Mouse (Mus musculus) liver, embryonic 14.5 days (tissue): ENCODE data around the gene Clasp1. TPM values are rescaled to one million over a fixed set of nuclear protein-coding genes. Genes with fewer than 3 reads are reported as not detected.

Experiments used
- ATAC-seq: fragments of 200-750 bp; cut with Nextera tagmentation; 2 replicates; pipeline ENCODE4 v1.8.0; 2017; ENCODE audit warnings: moderate number of reproducible peaks, mild to moderate bottlenecking, moderate library complexity; ENCODE audit not compliant: insufficient read depth
- DNase-seq, 3 experiments: peaks; one replicate each; pipeline ENCODE4 v3.0.0-alpha.2; 2012 to 2013; ENCODE audit warnings: low read depth in 3 of 3, low spot score in 3 of 3
- H3K27ac ChIP-seq: fragments of 300-500 bp; sonication (generic); 2 replicates; pipeline ENCODE4 v1.5.1; 2014; ENCODE audit warnings: moderate library complexity, mild to moderate bottlenecking, control low read depth, inconsistent platforms
- H3K27me3 ChIP-seq: fragments of 300-500 bp; sonication (generic); 2 replicates; pipeline ENCODE4 v1.6.1; 2014; ENCODE audit warnings: mild to moderate bottlenecking, low read length, moderate library complexity; ENCODE audit not compliant: control insufficient read depth, insufficient read depth
- H3K36me3 ChIP-seq: fragments of 300-500 bp; sonication (generic); replicated peaks from 2 replicates; pipeline ENCODE4 v1.6.1; 2014; ENCODE audit warnings: low read depth; ENCODE audit not compliant: control insufficient read depth, insufficient read depth
- H3K4me1 ChIP-seq, 2 experiments: fragments of 200-500 bp in 1 of 2; fragments of 300-500 bp in 1 of 2; sonication (generic) in 1 of 2; replicated peaks; 2 replicates each; pipeline ENCODE4 v1.6.1; 2012 to 2014; ENCODE audit warnings: antibody characterized with exemption in 1 of 2, inconsistent platforms in 1 of 2, low read length in 1 of 2; ENCODE audit not compliant: control insufficient read depth in 2 of 2, insufficient read depth in 2 of 2
- H3K4me2 ChIP-seq: fragments of 300-500 bp; sonication (generic); 2 replicates; pipeline ENCODE4 v1.6.1; 2014; ENCODE audit warnings: low read depth, mild to moderate bottlenecking, control low read depth, moderate library complexity
- H3K4me3 ChIP-seq, 2 experiments: fragments of 200-500 bp in 1 of 2; fragments of 300-500 bp in 1 of 2; sonication (generic) in 1 of 2; 2 replicates each; pipeline ENCODE4 v1.5.1; 2012 to 2014; ENCODE audit warnings: low read depth in 2 of 2, low read length in 2 of 2, mild to moderate bottlenecking in 2 of 2, control low read depth in 1 of 2, inconsistent platforms in 1 of 2, moderate library complexity in 1 of 2; ENCODE audit not compliant: insufficient read depth in 1 of 2
- H3K9ac ChIP-seq: fragments of 300-500 bp; sonication (generic); replicated peaks from 2 replicates; pipeline ENCODE4 v1.6.1; 2014; ENCODE audit warnings: mild to moderate bottlenecking, control low read depth, moderate library complexity
- H3K9me3 ChIP-seq: fragments of 300-500 bp; sonication (generic); 2 replicates; pipeline ENCODE4 v1.6.1; 2016; ENCODE audit warnings: low read length, mixed read lengths; ENCODE audit not compliant: control insufficient read depth
- CTCF ChIP-seq: IDR thresholded peaks from 2 replicates; pipeline ENCODE4 v1.5.1; 2016; ENCODE audit warnings: antibody characterized with exemption, low read depth, control low read depth
- EP300 ChIP-seq: IDR thresholded peaks from 2 replicates; pipeline ENCODE4 v1.6.1; 2016; ENCODE audit warnings: antibody characterized with exemption, low read depth
- WGBS: fragments of 180-500 bp; shearing (Covaris S2); extraction: QIAGEN DNeasy Blood & Tissue Kit; methylation state at CpG from one replicate; pipeline ENCODE4 v1.1.7; 2014; ENCODE audit not compliant: insufficient replicate concordance; 5-methylcytosine and 5-hydroxymethylcytosine counted together
- polyA plus RNA-seq, 2 experiments: library from polyadenylated mRNA; depleted of rRNA in 1 of 2; stranded (reverse) in 1 of 2; unstranded in 1 of 2; fragments of >200 nt; fragmentation: Nextera tagmentation in 1 of 2; extraction: Ambion mirVana in 1 of 2; gene quantifications; 2 replicates each; pipeline versions ENCODE4 v1.2.1 to v1.2.3; 2012 to 2014

Clasp1 gene
- polyA plus RNA-seq, 2 experiments, result 6.5 to 8.8 TPM

GRCm38 (mm10) chr1:118531259-118531658 lies 142.4 kb downstream of the Clasp1 start:
- DNase-seq (no peak), ATAC-seq (no peak)
- Histone ChIP-seq H3K4me2 (no peak overlapping the region), H3K27me3 (no peaks in the 10 kb centered on the region), H3K9ac (no peak overlapping the region), H3K4me3 (no peak overlapping the region), H3K4me1 (no peaks in the 10 kb centered on the region), H3K27ac (no peak overlapping the region), H3K9me3 (no peaks in the 10 kb centered on the region), H3K36me3 (peaks cover 2% of the 10 kb centered on the region)
- 70% methylated on average over 3 of the region's 3 CpGs for WGBS
- TF ChIP-seq CTCF, result no peak
- no peak for TF ChIP-seq EP300

DNA sequence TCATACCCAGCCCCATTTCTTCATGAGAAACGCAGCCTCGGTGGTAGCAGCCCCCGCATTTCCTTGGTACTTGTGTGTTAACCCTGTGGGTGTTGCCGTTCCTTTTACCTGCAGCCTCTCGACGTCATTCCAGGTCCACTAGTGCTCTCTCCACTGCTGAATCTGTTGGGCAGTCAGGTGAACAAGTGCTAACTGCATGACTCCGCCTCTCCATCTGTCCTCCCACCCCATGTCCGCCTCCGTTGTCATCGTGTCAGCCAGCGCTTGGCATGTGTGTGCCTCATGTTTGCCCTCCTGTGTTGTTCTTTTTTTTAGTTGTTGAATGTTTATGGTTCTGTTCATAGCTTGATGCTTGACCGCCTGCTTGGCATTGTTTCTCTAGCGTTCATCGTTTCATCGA lies 147.2 kb downstream of the Clasp1 start:
- Histone ChIP-seq H3K27me3 (no peaks in the 10 kb centered on the region), H3K4me3 (no peak overlapping the region), H3K27ac (no peak overlapping the region), H3K9ac (no peak overlapping the region), H3K4me2 (no peak overlapping the region), H3K4me1 (no peaks in the 10 kb centered on the region), H3K36me3 (no peaks in the 10 kb centered on the region; the same call in 1 of the 2 replicates), H3K9me3 (no peaks in the 10 kb centered on the region)
- DNase-seq (no peak), ATAC-seq (no peak)
- TF ChIP-seq EP300 (no peak), CTCF (no peak)
- WGBS, result 88% methylated on average over 15 of the region's 15 CpGs

GRCm38 (mm10) chr1:118539046-118539445 lies 150.2 kb downstream of the Clasp1 start:
- DNase-seq, result no peak
- Histone ChIP-seq H3K9me3 (no peaks in the 10 kb centered on the region), H3K4me3 (no peak overlapping the region), H3K9ac (no peak overlapping the region), H3K27me3 (no peaks in the 10 kb centered on the region), H3K36me3 (peaks cover 8% of the 10 kb centered on the region), H3K4me2 (no peak overlapping the region), H3K27ac (no peak overlapping the region), H3K4me1 (no peaks in the 10 kb centered on the region)
- TF ChIP-seq CTCF (no peak), EP300 (no peak)
- ATAC-seq, result no peak
- WGBS, result 81% methylated on average over 6 of the region's 6 CpGs

- no peak overlapping the region for H3K4me3 ChIP-seq
- WGBS, result 78% methylated on average over 7 of the region's 7 CpGs
- no peak for TF ChIP-seq CTCF
- no peak for TF ChIP-seq EP300
- no peak overlapping the region for H3K27ac ChIP-seq
- peaks cover 8% of the 10 kb centered on the region for H3K36me3 ChIP-seq
- no peaks in the 10 kb centered on the region for H3K9me3 ChIP-seq
- DNase-seq (no peak), ATAC-seq (no peak)
- no peak overlapping the region for H3K9ac ChIP-seq
- H3K4me2 ChIP-seq, result no peak overlapping the region
- H3K4me1 ChIP-seq, result no peaks in the 10 kb centered on the region
- H3K27me3 ChIP-seq, result no peaks in the 10 kb centered on the region
Measured at GRCm38 (mm10) chr1:118542880-118543279, 154.0 kb downstream of the Clasp1 start.

- Histone ChIP-seq H3K27ac (no peak overlapping the region), H3K9me3 (no peaks in the 10 kb centered on the region), H3K9ac (no peak overlapping the region), H3K36me3 (peaks cover 5% of the 10 kb centered on the region), H3K4me1 (no peaks in the 10 kb centered on the region), H3K4me3 (no peak overlapping the region), H3K4me2 (no peak overlapping the region), H3K27me3 (no peaks in the 10 kb centered on the region)
- no peak for ATAC-seq
- 71% methylated on average over 5 of the region's 5 CpGs for WGBS
- TF ChIP-seq CTCF (no peak), EP300 (no peak)
- DNase-seq, result no peak
Measured at GRCm38 (mm10) chr1:118548769-118549168, 159.9 kb downstream of the Clasp1 start.

GRCm38 (mm10) chr1:118551152-118551551 lies 162.3 kb downstream of the Clasp1 start:
- Histone ChIP-seq H3K4me3 (no peak overlapping the region), H3K4me2 (no peak overlapping the region), H3K9me3 (no peaks in the 10 kb centered on the region), H3K36me3 (peaks cover 10% of the 10 kb centered on the region), H3K27me3 (no peaks in the 10 kb centered on the region), H3K4me1 (no peaks in the 10 kb centered on the region), H3K9ac (no peak overlapping the region), H3K27ac (no peak overlapping the region)
- TF ChIP-seq CTCF (no peak), EP300 (no peak)
- ATAC-seq, result no peak
- 83% methylated on average over 5 of the region's 5 CpGs for WGBS
- DNase-seq, result no peak
